Mouse (Mus musculus) myocyte (in vitro differentiated cells): Measurements from ENCODE around the gene Ank2. TPM values are rescaled to one million over a fixed set of nuclear protein-coding genes. Genes with fewer than 3 reads are reported as not detected.

Experiments
- H3K27me3 ChIP-seq: one replicate; pipeline ENCODE4 v1.6.1; 2011; ENCODE audit not compliant: control insufficient read depth, insufficient read depth, insufficient read length
- H3K36me3 ChIP-seq: one replicate; pipeline ENCODE4 v1.6.1; 2011; ENCODE audit not compliant: control insufficient read depth, insufficient read depth
- H3K4me2 ChIP-seq: one replicate; pipeline ENCODE4 v1.6.1; 2011; ENCODE audit warnings: low read depth, control low read depth
- H3K4me3 ChIP-seq: one replicate; pipeline ENCODE4 v1.5.1; 2011; ENCODE audit warnings: mild to moderate bottlenecking, control low read depth, moderate library complexity
- H3K79me2 ChIP-seq: one replicate; pipeline ENCODE4 v1.6.1; 2011; ENCODE audit not compliant: control insufficient read depth, insufficient read depth
- H3ac ChIP-seq: one replicate; pipeline ENCODE4 v1.6.1; 2011; ENCODE audit not compliant: control insufficient read depth, insufficient read length
- CEBPB ChIP-seq: IDR thresholded peaks from 2 replicates; pipeline ENCODE4 v1.6.1; 2011; ENCODE audit warnings: mild to moderate bottlenecking, moderate library complexity; ENCODE audit not compliant: poor library complexity, insufficient read depth, severe bottlenecking
- E2F4 ChIP-seq: IDR thresholded peaks from one replicate; pipeline ENCODE4 v1.6.1; 2011; ENCODE audit warnings: mild to moderate bottlenecking, control low read depth, moderate library complexity; ENCODE audit not compliant: insufficient read depth
- MAX ChIP-seq: IDR thresholded peaks from one replicate; pipeline ENCODE4 v1.6.1; 2011; ENCODE audit warnings: low read depth, mild to moderate bottlenecking, control low read depth
- MYOD1 ChIP-seq, 3 experiments: IDR thresholded peaks; one replicate each; pipeline ENCODE4 v1.6.1; 2011; ENCODE audit warnings: control low read depth in 2 of 3, low read depth in 2 of 3, mild to moderate bottlenecking in 2 of 3, moderate library complexity in 1 of 3; ENCODE audit not compliant: insufficient read length in 2 of 3, control insufficient read depth in 1 of 3
- MYOG ChIP-seq, 3 experiments: IDR thresholded peaks; one replicate each; pipeline ENCODE4 v1.6.1; 2011; ENCODE audit warnings: control low read depth in 2 of 3, low read depth in 2 of 3, mild to moderate bottlenecking in 2 of 3; ENCODE audit not compliant: insufficient read length in 2 of 3, control insufficient read depth in 1 of 3, insufficient read depth in 1 of 3
- POLR2A ChIP-seq: IDR thresholded peaks from one replicate; pipeline ENCODE4 v1.6.1; 2011; ENCODE audit warnings: low read depth, mild to moderate bottlenecking, control low read depth, moderate library complexity; ENCODE audit not compliant: insufficient read length
- POLR2AphosphoS2 ChIP-seq: IDR thresholded peaks from one replicate; pipeline ENCODE4 v1.6.1; 2011; ENCODE audit warnings: low read depth, control low read depth; ENCODE audit not compliant: insufficient read length
- REST ChIP-seq: IDR thresholded peaks from one replicate; pipeline ENCODE4 v1.6.1; 2011; ENCODE audit warnings: mild to moderate bottlenecking, control low read depth, moderate library complexity; ENCODE audit not compliant: insufficient read depth, insufficient read length
- SRF ChIP-seq: IDR thresholded peaks from one replicate; pipeline ENCODE4 v1.6.1; 2011; ENCODE audit warnings: low read depth; ENCODE audit not compliant: control insufficient read depth, insufficient read length
- TCF12 ChIP-seq: IDR thresholded peaks from one replicate; pipeline ENCODE4 v1.6.1; 2011; ENCODE audit warnings: mild to moderate bottlenecking, control low read depth; ENCODE audit not compliant: poor library complexity, insufficient read depth, severe bottlenecking
- TCF3 ChIP-seq: IDR thresholded peaks from one replicate; pipeline ENCODE4 v1.6.1; 2011; ENCODE audit warnings: low read depth, control low read depth; ENCODE audit not compliant: insufficient read length
- USF1 ChIP-seq: IDR thresholded peaks from one replicate; pipeline ENCODE4 v1.6.1; 2011; ENCODE audit warnings: low read depth, mild to moderate bottlenecking, control low read depth, moderate library complexity
- polyA plus RNA-seq: library from polyadenylated mRNA; unstranded; fragments of >200 nt; fragmentation: generic; extraction: Trizol; gene quantifications from one replicate; pipeline ENCODE4 v1.2.1, GENCODE M21; 2012; ENCODE audit warnings: missing spikeins

The Ank2 gene
- polyA plus RNA-seq, 1 experiment = 20.2 TPM

- H3K79me2 ChIP-seq = no peaks in the 10 kb centered on the region
- no peak overlapping the region for H3ac ChIP-seq
- peak overlapping the region; percentile 20 for H3K4me2 ChIP-seq
- no peaks in the 10 kb centered on the region for H3K27me3 ChIP-seq
- H3K4me3 ChIP-seq = no peak overlapping the region
- TF ChIP-seq TCF12 (no peak), MYOG (IDR thresholded peaks at IDR 0.05; ENCODE audit: control insufficient read depth in 1 of 3, insufficient read depth in 1 of 3, insufficient read length in 2 of 3, low read depth in 2 of 3) (peak in 1 of 3 experiments; percentile 30)
- no peaks in the 10 kb centered on the region for H3K36me3 ChIP-seq
These were observed 26.2 kb upstream of the Ank2 start for GRCm38 (mm10) chr3:127525188-127525819.

DNA sequence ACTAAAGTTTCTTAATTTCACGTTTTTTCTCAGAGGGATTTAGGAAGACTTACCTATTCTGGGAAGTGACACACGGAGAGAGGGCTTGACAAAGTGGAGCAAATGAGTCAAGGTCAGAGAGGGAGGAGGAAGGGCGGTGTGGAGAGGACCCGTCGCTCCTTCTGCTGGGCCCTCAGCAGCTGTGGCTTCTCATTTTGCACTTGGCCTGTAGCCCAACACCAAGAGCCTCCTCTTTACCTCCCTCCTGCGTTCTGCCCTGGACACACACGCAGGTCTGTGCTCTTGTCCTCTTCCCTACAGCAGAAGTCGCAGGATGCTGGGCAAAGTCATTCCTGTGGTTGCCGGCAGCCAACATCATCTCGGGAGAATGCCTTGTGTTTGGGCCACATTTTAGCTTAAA is 22.0 kb upstream of the Ank2 start:
- peak overlapping the region; percentile 40 for H3K4me2 ChIP-seq
- H3K4me3 ChIP-seq = no peak overlapping the region
- no peaks in the 10 kb centered on the region for H3K79me2 ChIP-seq
- no peak overlapping the region for H3ac ChIP-seq
- no peaks in the 10 kb centered on the region for H3K36me3 ChIP-seq
- H3K27me3 ChIP-seq = no peaks in the 10 kb centered on the region
- TF ChIP-seq MAX (no peak), MYOG (IDR thresholded peaks at IDR 0.05; ENCODE audit: control insufficient read depth in 1 of 3, insufficient read depth in 1 of 3, insufficient read length in 2 of 3, low read depth in 2 of 3) (peak; percentile 77 to 90 (median 82)), MYOD1 (IDR thresholded peaks at IDR 0.05; ENCODE audit: control insufficient read depth in 1 of 3, insufficient read length in 2 of 3, low read depth in 2 of 3) (peak; percentile 64 to 93 (median 92)), USF1 (no peak), POLR2AphosphoS2 (no peak), E2F4 (no peak), TCF12 (peak; percentile 24)

GRCm38 (mm10) chr3:127520300-127520699 is 21.1 kb upstream of the Ank2 start:
- H3ac ChIP-seq = no peak overlapping the region
- H3K4me2 ChIP-seq = peak overlapping the region; percentile 27
- no peaks in the 10 kb centered on the region for H3K27me3 ChIP-seq
- TF ChIP-seq CEBPB (no peak), MAX (no peak), USF1 (peak; percentile 26)
- H3K36me3 ChIP-seq = no peaks in the 10 kb centered on the region
- no peak overlapping the region for H3K4me3 ChIP-seq
- no peaks in the 10 kb centered on the region for H3K79me2 ChIP-seq

DNA sequence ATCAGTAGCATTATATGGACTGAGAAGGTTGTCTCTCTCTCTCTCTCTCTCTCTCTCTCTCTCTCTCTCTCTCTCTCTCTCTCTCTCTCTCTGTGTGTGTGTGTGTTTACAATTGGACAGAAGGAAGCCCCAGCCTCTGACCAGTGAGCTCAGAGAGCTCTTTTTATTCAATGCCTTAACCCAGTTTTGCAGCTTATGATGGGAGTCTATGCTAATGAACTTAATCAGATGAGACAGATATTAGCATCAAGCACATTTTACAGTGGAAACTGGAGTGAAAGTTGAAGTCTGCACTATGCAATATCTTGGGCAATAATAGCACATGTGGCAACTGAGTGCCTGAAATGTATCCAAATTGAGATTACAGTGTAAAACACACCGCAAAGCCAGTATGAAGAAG is 16.1 kb upstream of the Ank2 start:
- no peak for TF ChIP-seq USF1
- TF ChIP-seq E2F4 = no peak
- no peak for TF ChIP-seq POLR2AphosphoS2
- no peak for TF ChIP-seq TCF12
- TF ChIP-seq POLR2A = no peak
- no peak for TF ChIP-seq MAX
- TF ChIP-seq TCF3 = no peak
- no peak for TF ChIP-seq REST
- TF ChIP-seq MYOD1 (IDR thresholded peaks at IDR 0.05; ENCODE audit: control insufficient read depth in 1 of 3, insufficient read length in 2 of 3, low read depth in 2 of 3) = no peak
- TF ChIP-seq CEBPB = no peak
- no peak overlapping the region for H3ac ChIP-seq

DNA sequence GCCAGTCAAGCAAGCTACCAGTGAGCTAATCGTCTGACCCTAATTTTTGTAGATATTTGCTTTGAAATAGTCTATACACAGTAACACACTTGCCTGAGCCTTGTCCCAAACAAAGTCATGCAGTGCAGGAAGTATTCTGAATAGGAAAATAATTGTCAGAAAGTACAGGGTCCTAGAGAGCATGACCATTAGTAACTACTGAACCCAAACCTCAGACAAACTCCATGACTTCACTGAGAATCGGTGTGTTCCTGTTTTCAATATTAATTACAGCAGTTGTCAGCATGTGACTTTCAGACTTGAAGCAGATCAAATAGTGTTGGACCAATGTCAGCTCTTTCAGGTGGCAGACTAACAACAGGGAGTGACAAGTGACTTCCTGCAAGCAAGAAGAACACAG is 14.5 kb upstream of the Ank2 start:
- Histone ChIP-seq H3K36me3 (no peaks in the 10 kb centered on the region), H3K4me3 (no peak overlapping the region), H3K4me2 (no peak overlapping the region), H3K27me3 (no peaks in the 10 kb centered on the region), H3ac (no peak overlapping the region), H3K79me2 (no peaks in the 10 kb centered on the region)
- TF ChIP-seq USF1 (no peak), TCF12 (no peak), CEBPB (no peak), MAX (no peak), POLR2A (no peak), POLR2AphosphoS2 (no peak), MYOD1 (IDR thresholded peaks at IDR 0.05; ENCODE audit: control insufficient read depth in 1 of 3, insufficient read length in 2 of 3, low read depth in 2 of 3) (no peak), E2F4 (no peak), REST (no peak), TCF3 (no peak), MYOG (IDR thresholded peaks at IDR 0.05; ENCODE audit: control insufficient read depth in 1 of 3, insufficient read depth in 1 of 3, insufficient read length in 2 of 3, low read depth in 2 of 3) (no peak), SRF (no peak)

More for the DNA sequence above, 16.1 kb upstream of the Ank2 start:
- Histone ChIP-seq H3K4me3 (no peak overlapping the region), H3K27me3 (no peaks in the 10 kb centered on the region), H3K4me2 (no peak overlapping the region), H3K79me2 (no peaks in the 10 kb centered on the region), H3K36me3 (no peaks in the 10 kb centered on the region)
